Mouse (Mus musculus) liver, postnatal 0 days (tissue): ENCODE measurements at regions not wholly inside any gene's neighbourhood (a gene's known extent, or its start where the extent isn't known, plus 50 kb on each side); places are given as distances from the start of the nearest gene placed in this dataset.

ENCODE experiments used
- ATAC-seq: fragments of 200-750 bp; cut with Nextera tagmentation; 2 replicates; pipeline ENCODE4 v1.8.0; 2017; ENCODE audit warnings: mild to moderate bottlenecking, moderate library complexity
- DNase-seq: peaks from one replicate; pipeline ENCODE4 v3.0.0-alpha.2; 2016
- H3K27ac ChIP-seq: fragments of 300-500 bp; sonication (generic); 2 replicates; pipeline ENCODE4 v1.5.1; 2014; ENCODE audit warnings: antibody characterized with exemption, moderate library complexity, mild to moderate bottlenecking, low read depth
- H3K27me3 ChIP-seq: fragments of 300-500 bp; sonication (generic); 2 replicates; pipeline ENCODE4 v1.6.1; 2014; ENCODE audit warnings: low read length, control low read depth, mixed read lengths; ENCODE audit not compliant: insufficient read depth
- H3K36me3 ChIP-seq: fragments of 300-500 bp; sonication (generic); replicated peaks from 2 replicates; pipeline ENCODE4 v1.6.1; 2014; ENCODE audit warnings: mild to moderate bottlenecking, control low read depth, low read length, moderate library complexity, mixed read lengths; ENCODE audit not compliant: insufficient read depth
- H3K4me1 ChIP-seq: fragments of 300-500 bp; sonication (generic); 2 replicates; pipeline ENCODE4 v1.6.1; 2014; ENCODE audit warnings: antibody characterized with exemption, mild to moderate bottlenecking, control low read depth; ENCODE audit not compliant: insufficient read depth
- H3K4me2 ChIP-seq: fragments of 300-500 bp; sonication (generic); 2 replicates; pipeline ENCODE4 v1.6.1; 2014; ENCODE audit warnings: low read depth, mild to moderate bottlenecking, low read length, moderate library complexity, mixed read lengths
- H3K4me3 ChIP-seq: fragments of 300-500 bp; sonication (generic); 2 replicates; pipeline ENCODE4 v1.5.1; 2014; ENCODE audit warnings: low read depth, low read length
- H3K9ac ChIP-seq: fragments of 300-500 bp; sonication (generic); replicated peaks from 2 replicates; pipeline ENCODE4 v1.6.1; 2014; ENCODE audit warnings: mild to moderate bottlenecking, moderate library complexity
- H3K9me3 ChIP-seq: fragments of 300-500 bp; sonication (generic); 2 replicates; pipeline ENCODE4 v1.6.1; 2016; ENCODE audit warnings: mild to moderate bottlenecking, control low read depth, low read length, mixed read lengths
- CTCF ChIP-seq: sonication (generic); IDR thresholded peaks from 2 replicates; pipeline ENCODE4 v1.5.1; 2016; ENCODE audit warnings: antibody characterized with exemption, low read depth
- EP300 ChIP-seq: IDR thresholded peaks from 2 replicates; pipeline ENCODE4 v1.6.1; 2016; ENCODE audit warnings: antibody characterized with exemption, low read depth, mild to moderate bottlenecking
- WGBS: fragments of 180-500 bp; shearing (Covaris S2); extraction: QIAGEN DNeasy Blood & Tissue Kit; methylation state at CpG from one replicate; pipeline ENCODE4 v1.1.7; 2014; ENCODE audit not compliant: insufficient replicate concordance; 5-methylcytosine and 5-hydroxymethylcytosine counted together

DNA sequence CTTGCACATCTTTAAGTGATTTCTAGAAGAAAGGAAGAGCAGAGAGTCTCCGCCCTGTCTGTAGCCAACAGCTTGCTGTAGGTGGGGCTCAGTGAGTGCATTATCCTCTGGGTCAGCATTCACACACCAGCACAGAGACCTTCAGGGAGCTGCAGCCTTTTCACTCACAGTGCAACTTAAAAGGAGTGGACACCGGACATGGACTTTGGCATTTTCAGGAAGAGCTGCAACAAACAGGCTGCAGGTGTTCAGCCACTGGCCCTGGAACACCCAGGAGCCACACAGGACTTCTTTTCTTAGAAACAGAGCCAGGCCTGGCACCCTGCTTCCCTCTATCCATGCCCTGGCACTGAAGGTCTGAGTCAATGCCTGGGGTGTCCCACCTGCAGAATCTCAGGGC lies 166.3 kb upstream of the Ppp2r2d start:
- no peak for ATAC-seq
- H3K4me2 ChIP-seq: no peak overlapping the region
- no peaks in the 10 kb centered on the region for H3K9me3 ChIP-seq
- TF ChIP-seq CTCF: no peak
- TF ChIP-seq EP300: no peak
- H3K36me3 ChIP-seq: no peaks in the 10 kb centered on the region
- H3K9ac ChIP-seq: no peak overlapping the region
- no peak for DNase-seq
- no peak overlapping the region for H3K4me3 ChIP-seq
- no peaks in the 10 kb centered on the region for H3K27me3 ChIP-seq
- no peak overlapping the region for H3K27ac ChIP-seq
- 63% methylated on average over 2 of the region's 2 CpGs for WGBS
- no peaks in the 10 kb centered on the region for H3K4me1 ChIP-seq

DNA sequence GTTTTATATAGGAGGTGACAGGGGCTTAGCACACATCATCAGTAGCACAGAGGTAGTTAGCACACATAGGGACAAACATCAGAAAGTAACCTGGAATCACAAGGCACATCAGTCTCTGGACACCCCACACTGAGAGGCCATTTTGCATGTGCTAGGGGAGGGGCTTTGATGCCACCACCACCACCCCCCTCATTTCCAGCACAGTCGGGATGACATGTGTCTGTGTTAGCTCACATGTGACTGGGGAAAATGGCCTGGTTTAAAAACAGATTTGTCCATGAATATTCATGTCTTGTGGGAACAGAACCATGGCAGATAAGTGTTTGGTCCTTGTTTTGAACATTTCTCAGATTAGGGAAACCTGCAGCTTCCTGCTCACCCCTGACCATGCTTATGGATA lies 172.9 kb upstream of the Ppp2r2d start:
- TF ChIP-seq EP300: no peak
- Histone ChIP-seq H3K9ac (no peak overlapping the region), H3K27ac (no peak overlapping the region), H3K27me3 (no peaks in the 10 kb centered on the region), H3K4me3 (no peak overlapping the region), H3K36me3 (no peaks in the 10 kb centered on the region), H3K9me3 (no peaks in the 10 kb centered on the region), H3K4me2 (no peak overlapping the region), H3K4me1 (no peaks in the 10 kb centered on the region)
- DNase-seq: no peak
- no peak for ATAC-seq
- 56% methylated on average over 1 of the region's 1 CpGs for WGBS

DNA sequence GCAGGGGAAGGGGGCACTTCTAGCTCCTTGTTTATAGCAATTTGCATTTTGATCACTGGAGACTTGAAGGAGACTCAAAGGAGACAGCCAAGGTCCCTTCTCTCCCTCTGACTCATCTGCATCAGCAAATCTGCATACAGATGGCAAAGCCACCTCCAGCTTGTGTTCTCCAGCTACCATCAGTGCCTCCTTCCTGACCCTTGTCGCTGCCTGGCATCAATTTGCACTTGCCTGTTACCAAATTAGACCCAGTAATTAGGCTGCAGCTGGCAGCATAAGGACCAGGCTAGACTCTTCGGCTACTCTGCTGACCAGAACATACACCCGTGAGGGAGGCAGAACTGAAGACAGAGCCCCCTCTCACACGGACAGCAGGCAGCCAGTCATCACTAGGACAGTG lies 177.5 kb upstream of the Ppp2r2d start:
- Histone ChIP-seq H3K27me3 (no peaks in the 10 kb centered on the region), H3K4me1 (no peaks in the 10 kb centered on the region), H3K9me3 (no peaks in the 10 kb centered on the region), H3K36me3 (no peaks in the 10 kb centered on the region), H3K4me3 (no peak overlapping the region), H3K27ac (no peak overlapping the region), H3K4me2 (no peak overlapping the region), H3K9ac (no peak overlapping the region)
- ATAC-seq (no peak), DNase-seq (no peak)
- 23% methylated on average over 4 of the region's 4 CpGs for WGBS
- no peak for TF ChIP-seq CTCF
- TF ChIP-seq EP300: no peak

DNA sequence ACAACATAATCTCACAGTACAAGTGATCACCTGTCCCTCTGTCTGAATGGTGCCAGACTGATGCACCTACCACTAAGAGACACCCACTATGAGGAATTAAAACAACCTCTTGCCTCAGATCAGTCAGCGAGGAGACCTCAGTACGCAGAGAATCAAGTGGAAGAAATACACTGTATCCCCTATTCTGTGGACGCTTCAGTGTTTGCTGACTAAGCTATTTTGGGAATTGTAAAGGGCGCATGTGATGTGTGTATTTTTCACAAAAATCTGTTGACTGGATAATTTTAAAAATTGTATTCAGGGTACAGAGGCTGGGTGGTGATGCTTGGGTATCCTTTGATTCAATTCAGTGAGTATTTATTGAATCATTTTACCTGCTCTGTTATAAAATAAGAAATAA lies 185.8 kb upstream of the Ppp2r2d start:
- Histone ChIP-seq H3K9ac (no peak overlapping the region), H3K27ac (no peak overlapping the region), H3K36me3 (no peaks in the 10 kb centered on the region), H3K27me3 (no peaks in the 10 kb centered on the region), H3K4me2 (no peak overlapping the region), H3K4me1 (no peaks in the 10 kb centered on the region), H3K9me3 (no peaks in the 10 kb centered on the region), H3K4me3 (no peak overlapping the region)
- DNase-seq (no peak), ATAC-seq (no peak)
- WGBS: 75% methylated on average over 4 of the region's 4 CpGs
- TF ChIP-seq EP300 (no peak), CTCF (no peak)

DNA sequence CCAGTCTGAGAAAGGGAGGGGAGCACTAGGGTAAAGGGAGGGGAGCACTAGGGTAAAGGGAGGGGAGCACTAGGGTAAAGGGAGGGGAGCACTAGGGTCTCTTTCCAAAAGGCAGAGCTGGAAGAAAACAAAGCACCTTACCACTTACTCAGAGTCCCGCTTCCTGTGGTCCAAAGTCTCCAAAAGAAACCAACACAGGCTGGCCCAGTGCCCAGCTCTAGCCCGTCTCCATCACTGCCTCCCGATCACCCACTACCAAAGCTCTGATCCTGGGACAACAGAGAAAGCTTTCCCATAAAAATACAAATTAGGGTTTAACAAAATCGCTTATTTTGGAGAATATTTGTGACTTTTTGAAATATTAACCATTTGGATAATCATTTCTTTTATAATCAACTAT lies 188.4 kb upstream of the Ppp2r2d start:
- Histone ChIP-seq H3K4me3 (no peak overlapping the region), H3K36me3 (no peaks in the 10 kb centered on the region), H3K9ac (no peak overlapping the region), H3K4me2 (no peak overlapping the region), H3K27me3 (no peaks in the 10 kb centered on the region), H3K27ac (no peak overlapping the region), H3K9me3 (no peaks in the 10 kb centered on the region), H3K4me1 (no peaks in the 10 kb centered on the region)
- ATAC-seq: no peak
- DNase-seq: no peak
- no peak for TF ChIP-seq EP300
- TF ChIP-seq CTCF: no peak
- WGBS: 61% methylated on average over 4 of the region's 4 CpGs

DNA sequence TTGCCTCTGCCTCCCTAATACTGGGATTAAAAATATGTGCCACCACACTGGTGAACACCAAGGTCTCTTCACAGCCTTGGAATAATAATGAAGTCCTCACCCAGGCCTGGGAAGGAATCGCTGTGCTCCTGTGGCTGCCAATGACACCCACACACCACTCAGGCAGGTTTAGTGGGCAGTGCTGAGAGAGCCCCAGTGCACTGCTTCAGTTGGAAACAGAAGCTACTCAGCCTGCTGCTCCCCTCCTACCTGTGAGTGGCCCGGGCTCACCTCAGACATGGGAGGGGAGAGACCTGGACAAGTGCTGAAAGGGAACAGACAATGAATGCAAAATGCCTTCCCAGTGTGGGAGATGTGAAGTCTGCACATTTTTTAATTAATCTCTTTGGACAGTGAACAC lies 188.8 kb upstream of the Ppp2r2d start:
- no peak for ATAC-seq

DNA sequence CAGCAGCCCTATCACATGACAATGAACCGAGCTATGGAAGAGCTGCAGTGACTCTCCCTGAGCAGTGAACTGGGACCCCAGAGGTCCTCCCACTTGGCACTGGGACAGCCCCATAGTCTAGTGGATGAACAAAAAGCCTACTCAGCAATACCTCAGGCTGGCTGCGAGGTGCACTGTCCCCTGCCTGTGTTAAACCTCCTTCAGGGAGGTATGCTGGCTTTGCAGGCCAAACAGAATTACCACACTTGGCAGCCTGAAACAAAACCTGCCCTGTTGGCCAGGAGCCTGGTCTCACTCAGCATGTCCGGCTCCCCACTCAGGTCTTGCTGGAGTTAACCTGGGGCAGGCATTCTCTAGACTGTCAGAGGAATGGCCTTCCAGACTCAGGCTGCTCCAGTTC lies 189.9 kb upstream of the Ppp2r2d start:
- no peak overlapping the region for H3K27ac ChIP-seq
- DNase-seq (no peak), ATAC-seq (no peak)
- no peak overlapping the region for H3K4me2 ChIP-seq
- 68% methylated on average over 3 of the region's 3 CpGs for WGBS
- no peak for TF ChIP-seq EP300
- no peak for TF ChIP-seq CTCF
- no peak overlapping the region for H3K4me3 ChIP-seq
- no peaks in the 10 kb centered on the region for H3K36me3 ChIP-seq
- no peaks in the 10 kb centered on the region for H3K27me3 ChIP-seq
- no peaks in the 10 kb centered on the region for H3K9me3 ChIP-seq
- H3K9ac ChIP-seq: no peak overlapping the region
- H3K4me1 ChIP-seq: no peaks in the 10 kb centered on the region

More for the DNA sequence above, 188.8 kb upstream of the Ppp2r2d start:
- Histone ChIP-seq H3K4me1 (no peaks in the 10 kb centered on the region), H3K36me3 (no peaks in the 10 kb centered on the region), H3K9me3 (no peaks in the 10 kb centered on the region), H3K27me3 (no peaks in the 10 kb centered on the region), H3K9ac (no peak overlapping the region), H3K27ac (no peak overlapping the region), H3K4me2 (no peak overlapping the region), H3K4me3 (no peak overlapping the region)
- DNase-seq: no peak
- TF ChIP-seq CTCF (no peak), EP300 (no peak)
- 62% methylated on average over 2 of the region's 2 CpGs for WGBS
